Mouse (Mus musculus) spleen, adult 12 weeks (tissue): Measurements from ENCODE around the gene Zfp366.

Source experiments
- DNase-seq: peaks from one replicate; pipeline ENCODE4 v3.0.0; 2022; ENCODE audit warnings: low spot score

The Zfp366 gene

DNA sequence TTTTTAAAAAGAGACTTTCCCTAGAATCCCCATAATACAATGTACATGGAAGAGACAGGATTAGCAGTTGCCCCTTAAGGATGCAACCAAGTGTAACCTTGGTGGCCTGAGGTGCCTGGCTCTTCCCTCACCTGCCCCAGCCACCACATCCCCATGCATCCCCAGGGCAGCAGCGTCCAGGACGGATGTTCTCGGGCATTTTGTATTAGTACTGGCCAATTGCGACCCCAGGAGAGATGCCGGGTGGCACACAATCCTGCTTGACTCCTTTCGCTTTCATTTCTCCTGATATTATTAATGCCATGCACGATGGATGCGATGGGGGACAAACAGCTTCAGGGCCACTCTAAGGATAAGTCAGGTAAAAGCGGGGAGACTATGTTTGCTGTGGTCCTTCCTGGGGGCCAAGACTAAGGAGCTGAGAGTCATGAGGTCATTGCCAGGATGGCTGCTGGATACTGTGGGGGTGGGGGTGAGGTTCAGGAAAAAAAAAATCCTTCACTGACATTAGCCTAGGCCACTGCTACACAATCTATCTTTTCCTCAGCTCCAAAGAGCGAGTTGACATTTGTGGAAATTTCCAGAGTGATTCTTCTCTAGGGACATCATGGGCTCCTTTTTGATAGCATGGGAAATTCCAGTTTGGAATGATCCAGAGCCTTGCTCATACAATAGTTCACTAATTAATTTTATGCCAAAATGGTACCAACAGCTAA lies 1.7 kb downstream of the Zfp366 start:
- no peak for DNase-seq

DNA sequence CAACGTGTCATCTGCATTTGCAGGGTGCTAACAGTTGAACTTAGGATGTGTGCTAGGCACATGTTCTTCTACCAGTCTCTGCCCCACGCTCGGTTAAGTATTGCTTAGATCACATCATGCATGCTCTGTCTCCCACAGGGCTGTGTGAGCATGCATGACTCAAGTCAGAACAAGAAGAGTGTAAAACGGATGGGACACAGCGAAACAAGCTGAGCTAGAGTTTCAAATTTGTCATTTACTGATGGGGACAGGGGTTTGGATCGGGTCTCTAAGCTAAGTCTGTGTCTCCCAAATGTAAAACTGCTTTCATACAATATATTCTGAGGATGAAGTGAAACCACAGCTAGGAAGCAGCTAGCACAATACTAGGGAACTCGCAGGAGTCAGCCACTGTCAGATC lies 2.2 kb downstream of the Zfp366 start:
- no peak for DNase-seq

DNA sequence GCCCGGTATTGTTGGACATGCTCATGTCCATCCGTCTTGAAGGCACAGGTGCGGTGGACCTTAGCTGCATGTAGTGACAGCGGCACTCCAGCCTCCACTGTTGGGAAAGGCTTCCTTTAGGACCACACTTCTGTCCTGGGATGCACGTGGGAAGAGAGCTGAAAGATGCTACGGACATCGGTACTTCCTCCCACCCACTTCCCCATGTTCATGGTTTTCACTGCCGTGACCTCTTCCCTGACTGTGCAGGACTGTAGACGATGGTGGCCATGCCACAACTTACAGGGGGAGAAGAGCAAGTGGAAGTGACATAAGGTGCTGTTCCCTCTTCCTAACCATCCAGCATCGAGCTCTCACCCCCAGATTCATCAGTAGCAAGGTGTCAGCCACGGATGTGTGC lies 2.8 kb downstream of the Zfp366 start:
- no peak for DNase-seq

DNA sequence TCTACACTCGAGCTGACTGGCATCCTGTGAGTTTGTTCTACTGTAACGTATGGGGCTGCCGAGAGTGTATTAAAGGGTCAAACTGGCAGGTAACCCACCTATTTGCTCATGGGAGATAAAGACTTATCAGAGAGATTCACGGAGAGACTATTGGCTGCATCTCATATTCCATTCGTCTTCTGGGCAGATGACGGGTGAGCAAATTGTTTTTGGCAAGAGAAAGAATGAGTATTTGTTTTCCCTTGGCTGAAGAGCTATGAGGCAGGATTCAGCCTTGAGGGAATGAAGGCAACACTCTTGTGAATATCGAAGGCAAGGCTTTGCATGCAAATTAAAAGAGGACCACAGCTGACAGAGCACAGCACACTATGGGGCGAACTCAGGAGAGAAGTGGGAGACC lies 4.0 kb downstream of the Zfp366 start:
- no peak for DNase-seq

DNA sequence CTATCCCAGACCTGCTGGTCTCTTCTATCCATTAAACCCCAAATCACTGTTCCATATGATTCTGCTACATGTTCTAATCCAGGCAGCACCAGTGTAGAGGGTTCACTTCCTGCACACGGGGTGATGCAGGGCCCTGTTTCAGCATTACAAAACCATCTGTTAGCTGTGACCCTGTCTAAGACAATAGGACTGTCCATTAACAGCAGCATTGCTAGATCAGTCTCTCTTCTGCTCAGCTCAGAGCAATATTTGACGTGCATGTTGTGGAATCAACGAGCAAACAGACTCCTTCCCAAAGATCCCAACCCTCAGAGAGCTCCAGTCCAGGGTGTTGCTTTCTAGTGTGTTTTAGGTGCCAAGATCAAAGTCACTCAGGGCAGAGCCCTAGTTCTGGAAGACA lies 5.0 kb downstream of the Zfp366 start:
- no peak for DNase-seq

DNA sequence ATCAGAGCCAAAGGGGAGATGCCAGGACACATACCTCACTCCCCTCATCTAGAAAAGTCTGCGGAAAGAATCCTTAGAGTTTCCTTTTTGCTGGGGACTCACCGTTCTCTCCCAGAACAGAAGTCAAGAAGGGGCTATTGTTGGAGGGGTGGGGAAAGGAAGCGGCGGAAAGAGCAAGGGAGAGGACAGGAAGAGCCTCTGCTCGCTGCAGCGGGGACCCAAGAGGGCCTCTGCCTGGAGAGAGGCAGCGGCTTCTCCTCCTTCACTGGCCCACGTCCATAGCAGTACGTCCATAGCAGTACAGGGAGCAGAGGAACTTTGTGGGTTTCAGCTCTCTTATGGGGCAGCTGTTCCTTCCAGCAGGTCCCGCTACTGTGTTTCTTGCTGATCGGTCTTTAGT lies 5.8 kb downstream of the Zfp366 start:
- no peak for DNase-seq

DNA sequence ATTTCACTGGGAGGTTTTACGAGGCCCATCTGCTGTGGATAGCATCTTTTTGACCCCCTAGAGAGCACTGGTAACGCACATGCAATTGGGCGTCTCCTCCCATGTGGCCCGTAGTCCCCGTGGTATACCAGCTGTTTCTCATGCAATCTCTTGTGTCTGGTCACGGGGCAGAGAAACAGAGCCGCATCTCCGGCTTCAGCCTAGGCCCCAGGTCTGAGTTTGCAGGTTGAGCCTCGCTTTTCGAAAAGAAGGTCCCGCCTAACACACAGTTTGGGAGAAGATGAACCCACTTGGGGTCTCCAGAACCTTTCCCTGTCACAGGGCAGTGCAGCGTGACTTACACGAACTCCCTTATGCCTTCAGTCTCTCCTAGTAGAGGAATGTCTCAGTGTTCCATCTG lies 6.4 kb downstream of the Zfp366 start:
- no peak for DNase-seq

DNA sequence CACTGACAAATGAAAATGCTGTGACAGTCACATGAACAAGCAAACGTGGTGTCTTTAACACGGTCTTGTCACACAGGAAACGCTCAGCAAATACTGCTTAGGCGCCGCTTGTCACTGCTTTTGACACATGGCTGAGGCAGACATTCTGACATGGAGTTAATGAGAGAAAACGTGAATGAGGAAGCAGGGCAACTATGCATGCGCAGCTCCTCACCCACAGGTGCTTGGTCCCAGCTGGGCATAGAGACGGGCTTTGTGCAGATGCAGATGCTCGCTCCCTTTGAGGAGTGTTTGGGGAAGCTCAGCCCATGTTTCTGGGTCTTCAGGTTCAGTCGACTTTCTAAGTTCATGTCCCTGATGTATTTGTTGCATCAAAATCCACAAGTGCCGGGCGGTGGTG lies 11.7 kb downstream of the Zfp366 start:
- DNase-seq: no peak

DNA sequence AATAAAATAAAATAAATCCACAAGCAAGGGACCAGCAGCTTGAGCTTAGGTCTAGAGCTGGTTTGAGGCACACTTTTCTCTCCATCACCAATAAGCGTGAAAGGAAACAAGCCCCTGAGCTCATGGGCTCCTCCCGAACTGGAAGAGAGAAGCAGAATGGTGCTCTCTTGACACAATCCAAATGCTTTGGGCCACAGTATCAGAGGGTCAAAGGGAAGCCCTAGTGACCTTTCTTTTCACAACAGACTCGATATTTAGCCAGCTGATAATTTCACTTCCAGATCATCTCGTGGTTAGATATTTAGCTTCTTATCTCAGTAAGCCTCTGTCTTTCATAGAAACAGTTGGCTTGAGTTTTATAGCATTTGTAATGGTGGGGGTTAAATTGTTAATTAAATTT lies 12.2 kb downstream of the Zfp366 start:
- DNase-seq: no peak

DNA sequence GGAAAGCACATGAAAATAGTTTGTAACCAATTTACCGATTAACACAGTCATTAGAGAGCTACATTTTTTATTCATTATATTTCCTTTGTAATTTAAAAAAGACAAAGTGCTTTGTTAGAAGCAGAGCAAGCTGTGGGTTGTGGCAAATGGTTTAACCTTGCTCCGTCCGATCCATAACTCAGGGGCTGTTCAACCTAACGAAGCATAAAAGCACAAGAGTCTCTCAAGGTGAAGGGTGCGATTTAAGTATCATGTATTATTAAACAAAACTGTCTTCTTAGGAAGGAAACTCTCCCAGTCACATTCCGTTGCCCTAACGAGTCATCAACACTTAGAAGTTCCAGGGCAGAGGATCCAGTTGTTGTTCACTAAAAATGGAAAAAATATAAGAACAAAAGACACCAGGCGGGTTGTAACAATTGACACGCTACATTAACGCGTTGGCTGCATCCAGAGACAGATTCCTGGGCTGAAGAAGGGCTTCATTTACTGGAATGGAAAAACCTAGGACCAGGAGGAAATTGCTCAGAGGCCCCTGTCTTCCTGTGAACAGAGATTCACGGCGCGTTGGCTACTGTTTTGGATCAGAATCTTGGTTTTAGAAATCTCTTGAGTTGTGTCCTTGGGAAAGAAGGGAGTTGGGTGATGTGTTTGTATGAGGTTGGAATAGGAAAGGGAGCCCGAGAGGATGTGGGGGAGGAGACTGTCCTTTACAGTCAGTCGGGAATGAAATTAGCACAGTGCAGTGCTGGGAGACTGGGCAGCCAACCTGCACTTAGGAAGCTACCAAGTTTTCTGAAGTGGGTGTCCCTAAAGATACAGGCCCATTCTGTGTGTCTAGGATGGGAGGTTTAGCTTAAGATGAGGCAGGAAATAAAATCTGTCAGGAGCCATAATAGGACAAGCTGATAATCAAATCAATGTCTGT lies 17.3 kb downstream of the Zfp366 start:
- DNase-seq: no peak

DNA sequence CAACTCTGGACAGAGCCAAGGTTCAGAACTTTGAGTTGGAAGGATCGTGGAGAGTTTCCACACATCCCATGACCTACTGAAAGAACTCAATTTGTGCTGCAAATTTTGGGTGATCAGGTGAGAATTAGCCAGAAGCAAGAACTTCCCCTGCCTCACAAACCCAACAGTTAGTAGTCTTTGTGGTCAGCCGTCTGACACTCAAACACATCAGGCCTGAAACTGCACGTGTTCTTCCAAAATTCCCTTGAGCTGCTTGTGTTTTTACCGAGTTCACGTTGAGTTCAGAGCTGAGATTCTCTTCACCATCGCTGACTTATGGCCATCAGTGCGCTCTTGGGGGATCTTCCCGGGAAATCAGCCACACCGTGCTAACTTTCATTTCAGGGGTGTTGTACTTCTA lies 22.6 kb downstream of the Zfp366 start:
- DNase-seq: no peak

DNA sequence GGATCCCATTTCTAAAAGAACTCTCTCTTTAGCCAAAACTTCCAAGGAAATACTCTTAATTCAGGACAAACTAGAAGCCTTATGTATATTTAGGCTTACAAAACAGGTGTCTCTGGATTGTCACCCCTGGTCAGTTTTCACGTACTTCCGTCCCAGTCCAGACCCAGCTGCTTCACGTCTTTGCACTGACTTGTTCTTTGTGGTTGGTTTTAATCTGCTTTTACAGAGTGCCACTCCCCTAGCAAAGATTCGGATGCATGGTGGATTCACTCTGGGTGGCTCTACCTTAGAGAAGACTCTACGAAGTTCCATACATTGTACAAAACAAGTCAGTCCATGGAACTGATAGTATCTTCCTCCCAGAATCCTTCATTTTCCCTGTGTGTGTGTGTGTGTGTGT lies 25.2 kb downstream of the Zfp366 start:
- DNase-seq: no peak

DNA sequence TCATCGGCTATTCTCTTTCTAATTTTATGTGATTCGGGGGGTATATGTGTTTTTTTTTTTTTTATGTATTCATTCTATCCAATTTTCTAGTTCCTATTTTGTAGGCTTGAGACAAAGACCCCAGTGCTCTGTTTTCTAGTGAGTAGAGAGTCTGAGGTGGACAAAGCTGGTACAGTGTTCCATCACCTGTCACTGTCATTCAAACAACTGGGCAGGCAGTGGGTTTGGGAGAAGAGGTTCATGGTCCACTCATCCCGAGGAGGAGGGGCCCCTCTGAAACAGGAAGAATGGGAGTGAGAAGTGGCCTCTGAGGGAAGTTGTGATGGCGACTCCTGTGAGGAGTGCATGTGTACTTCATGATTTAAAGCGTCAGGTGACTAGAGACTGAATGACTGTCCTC lies 26.2 kb downstream of the Zfp366 start:
- DNase-seq: no peak

DNA sequence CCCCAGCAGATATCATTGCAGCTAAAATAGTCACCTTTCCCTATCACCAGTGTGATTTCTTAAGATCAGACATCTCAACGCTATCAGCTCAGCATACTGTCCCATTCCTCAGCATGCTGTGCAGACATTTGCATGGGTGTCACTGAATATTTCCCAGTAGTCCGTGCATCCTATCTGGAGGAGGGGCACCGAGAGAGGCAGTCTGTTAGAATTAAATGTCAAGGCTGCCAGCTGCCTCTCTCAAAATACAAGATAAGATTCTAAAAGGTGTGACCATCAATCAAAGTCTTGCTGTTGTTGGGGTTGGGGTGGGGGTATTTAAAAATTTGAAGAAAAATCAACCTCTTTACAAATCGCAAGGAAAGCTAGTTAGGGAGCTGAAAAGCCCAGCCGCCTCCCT lies 28.4 kb downstream of the Zfp366 start:
- no peak for DNase-seq

DNA sequence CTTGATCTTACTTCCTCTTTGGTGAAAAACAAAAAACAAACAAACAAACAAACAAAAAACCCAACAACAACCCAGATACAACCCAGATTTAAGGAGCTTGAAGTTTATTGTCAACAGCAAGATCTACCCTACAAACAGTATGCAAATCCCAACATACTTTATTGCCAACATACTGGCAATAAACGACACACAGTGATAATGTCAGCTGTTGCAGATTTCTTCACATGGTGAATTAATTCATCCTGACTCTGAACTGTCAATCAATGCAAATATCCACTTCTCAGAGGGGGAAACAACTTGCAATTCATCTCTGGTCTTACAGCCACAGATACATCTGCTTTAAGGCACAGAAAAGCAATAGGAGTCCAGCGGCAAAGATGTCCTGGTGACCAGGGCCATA lies 31.4 kb downstream of the Zfp366 start:
- DNase-seq: no peak

DNA sequence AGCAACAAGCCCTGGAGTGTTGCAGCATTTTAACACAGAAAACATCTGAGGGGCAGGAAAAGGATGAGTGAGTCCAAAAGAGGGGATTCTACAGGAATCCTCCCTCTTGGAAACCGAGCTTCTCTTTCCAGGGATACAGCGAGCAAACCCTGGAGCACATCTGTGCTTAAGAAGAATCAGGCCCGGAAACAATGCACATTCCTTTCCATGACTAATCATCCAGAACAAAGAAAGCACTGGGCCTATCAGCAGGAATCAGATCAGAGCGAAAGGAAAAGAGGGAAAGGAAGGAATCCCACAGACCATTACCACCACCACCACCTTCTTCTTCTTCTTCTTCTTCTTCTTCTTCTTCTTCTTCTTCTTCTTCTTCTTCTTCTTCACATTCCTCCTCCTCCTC lies 33.4 kb downstream of the Zfp366 start:
- no peak for DNase-seq

DNA sequence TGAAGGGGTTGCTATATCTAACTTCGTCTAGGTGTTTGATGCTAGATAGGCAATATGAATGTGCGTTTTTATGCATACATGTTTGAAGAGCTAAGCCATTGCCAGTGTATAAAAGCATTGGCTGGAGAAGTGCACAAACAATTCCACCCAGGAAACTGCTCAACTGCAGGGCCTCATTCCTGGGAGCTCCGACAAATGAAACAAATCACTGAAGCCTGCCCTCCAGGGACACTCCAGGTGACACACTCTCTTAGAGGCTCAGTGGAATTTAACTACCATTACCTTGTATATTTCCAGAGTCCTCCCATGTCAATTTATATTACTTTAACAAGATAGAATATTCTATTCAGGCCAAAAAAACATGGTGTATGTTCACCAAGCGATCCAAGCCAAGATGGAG lies 35.0 kb downstream of the Zfp366 start:
- no peak for DNase-seq

DNA sequence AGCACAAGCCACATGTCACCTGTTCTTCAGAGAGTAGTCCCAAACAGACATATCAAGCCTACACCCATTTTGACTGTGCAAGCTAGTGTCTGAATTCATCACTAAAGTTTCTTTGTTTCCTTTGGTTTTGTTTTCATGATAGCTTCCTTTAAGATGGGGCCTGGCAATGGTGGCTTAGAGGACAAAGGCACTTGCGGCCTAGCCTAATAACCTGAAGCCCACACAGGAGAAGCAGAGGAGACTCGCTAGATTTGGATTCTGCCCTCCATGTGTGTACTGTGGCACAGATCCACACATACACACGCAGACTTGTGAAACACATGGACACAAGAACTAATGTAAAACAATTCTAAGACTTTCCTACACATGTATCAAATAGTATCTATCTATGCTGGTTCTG lies 37.4 kb downstream of the Zfp366 start:
- DNase-seq: no peak

DNA sequence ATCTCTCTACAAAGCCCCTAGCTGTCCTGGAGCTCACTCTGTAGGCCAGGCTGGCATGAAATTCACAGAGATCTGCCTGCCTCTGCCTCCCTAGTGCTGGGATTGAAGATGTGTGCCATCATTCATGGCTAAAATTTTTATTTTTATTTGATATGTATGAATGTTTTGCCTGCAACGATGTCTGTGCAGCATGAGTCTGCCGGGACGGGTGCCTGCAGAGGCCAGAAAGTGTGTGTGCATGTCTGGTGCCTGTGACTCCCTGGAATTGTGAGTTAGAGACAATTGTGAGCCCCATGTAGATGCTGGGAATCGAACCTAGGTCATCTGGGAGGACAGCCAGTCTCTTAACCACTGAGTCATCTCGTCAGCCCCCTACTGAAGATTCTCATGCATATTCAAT lies 37.9 kb downstream of the Zfp366 start:
- DNase-seq: no peak

DNA sequence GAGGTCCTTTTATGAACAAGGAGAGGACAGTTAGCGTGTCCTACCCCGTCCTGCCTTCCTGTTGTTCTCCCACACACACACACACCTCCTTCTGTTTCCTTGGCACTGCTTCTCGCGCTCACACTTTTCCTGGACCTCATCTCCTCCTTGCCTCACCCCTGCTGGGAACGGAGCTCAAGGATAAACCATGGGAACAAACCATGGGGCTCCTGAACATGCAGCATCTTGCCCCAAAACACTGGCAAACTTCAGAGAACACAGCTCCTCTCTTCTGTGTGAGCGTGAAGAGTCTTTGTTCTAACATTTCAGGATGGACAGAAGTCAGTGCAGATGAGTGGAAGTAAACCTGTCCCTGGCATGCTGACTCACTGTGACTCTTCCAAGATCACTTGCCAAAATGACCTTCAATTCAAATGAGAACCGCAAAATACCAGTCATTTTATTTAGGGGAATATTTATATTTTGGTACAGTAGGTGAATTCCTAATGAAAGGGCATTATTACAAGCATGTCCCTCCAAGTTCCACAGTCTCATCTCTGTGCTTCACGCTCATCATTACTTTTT lies 38.8 kb downstream of the Zfp366 start:
- DNase-seq: no peak

DNA sequence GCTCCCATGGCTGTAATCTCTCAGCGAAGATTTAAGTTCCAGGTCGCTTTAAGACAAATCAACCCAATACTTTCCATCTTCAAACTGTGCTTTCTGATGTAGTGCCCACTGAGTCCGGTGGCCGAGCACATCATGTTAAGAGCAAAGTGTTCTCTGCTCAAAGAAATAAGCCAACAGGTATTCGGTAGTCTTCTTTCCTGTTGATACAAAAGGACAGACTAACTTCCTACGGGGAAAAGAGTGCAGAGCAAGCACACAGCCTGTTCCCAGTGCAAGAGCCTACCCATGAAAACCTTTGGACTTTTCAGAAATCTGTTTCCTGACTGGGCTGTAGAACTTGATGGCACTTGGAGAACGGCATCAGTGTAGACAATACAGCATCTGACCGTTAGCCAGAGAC lies 39.3 kb downstream of the Zfp366 start:
- DNase-seq: no peak

DNA sequence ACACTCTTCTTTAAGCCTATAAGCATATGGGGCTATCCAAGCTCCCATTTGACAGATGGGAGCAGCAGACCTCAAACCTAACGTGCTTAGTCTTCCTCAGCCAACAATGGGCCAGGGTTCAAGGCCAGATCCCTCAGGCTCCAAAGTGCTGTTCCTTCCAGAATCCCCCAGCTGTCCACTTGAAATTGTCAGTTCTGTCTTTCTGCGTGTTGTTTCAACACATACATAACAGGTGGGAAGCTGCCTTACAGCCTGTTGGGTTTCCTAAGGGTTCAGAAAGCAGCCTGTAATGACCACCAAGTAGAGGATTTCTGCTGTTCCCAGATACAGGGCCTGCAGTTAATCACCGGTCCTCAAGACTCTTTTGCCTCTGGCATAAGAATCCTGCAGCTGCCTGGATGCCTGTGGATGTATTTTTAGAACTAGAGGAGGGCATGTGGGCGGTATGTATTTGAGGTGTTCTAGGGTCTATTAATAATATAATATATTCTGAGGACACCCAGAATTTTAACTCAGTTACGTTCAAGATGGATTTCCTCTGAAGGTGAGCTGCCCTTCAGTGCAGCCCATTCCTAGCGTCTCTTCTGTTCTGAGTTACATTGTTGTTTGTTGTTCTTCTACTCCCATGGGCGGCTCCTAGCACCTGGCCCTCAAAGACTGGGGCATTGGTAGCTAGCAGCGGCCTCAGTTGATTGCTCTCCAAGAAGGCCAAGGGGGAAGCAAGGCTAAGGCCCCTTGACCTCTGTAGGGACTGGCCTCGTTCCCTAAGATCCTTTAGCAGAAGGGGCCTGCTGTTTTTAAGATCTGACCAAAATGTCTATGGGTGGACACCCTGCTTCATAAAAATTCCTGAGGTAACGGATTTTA lies 41.0 kb downstream of the Zfp366 start:
- no peak for DNase-seq
